Mouse (Mus musculus): Measurements from ENCODE around the gene Vma21-ps. TPM values are rescaled to one million over a fixed set of nuclear protein-coding genes. Genes with fewer than 3 reads are reported as not detected.
A peak's percentile ranks its signal among the peaks of the same experiment; 100 is the strongest.
"Not testable (repeated sequence)": the region's sequence is repeated elsewhere in the genome, so short reads cannot be mapped to it uniquely, and the experiment has no call there.

Gene Vma21-ps
- 2.6 and 2.8 TPM in 2 replicates for polyA plus RNA-seq (2015; fragmentation: Nextera tagmentation; extraction: Ambion mirVana)

- H3K27me3 ChIP-seq; H3K4me3 ChIP-seq; H3K9me3 ChIP-seq; ATAC-seq (ENCODE audit: low FRiP score); H3K36me3 ChIP-seq; H3K4me1 ChIP-seq (replicated peaks); H3K4me2 ChIP-seq; H3K9ac ChIP-seq; H3K27ac ChIP-seq: not testable (repeated sequence)
- 97% methylated on average over 10 of the region's 10 CpGs for WGBS
These were observed at the start of gene Vma21-ps for GRCm38 (mm10) chr4:52497144-52497543. Gene Vma21-ps (minus strand): TSS chr4:52497244.

- 82% methylated on average over 3 of the region's 3 CpGs for WGBS
- no peak for ATAC-seq (ENCODE audit: low FRiP score)
- Histone ChIP-seq H3K4me2 (no peak overlapping the region), H3K9me3 (no peaks in the 10 kb centered on the region), H3K4me3 (no peak overlapping the region), H3K27me3 (no peaks in the 10 kb centered on the region), H3K36me3 (no peaks in the 10 kb centered on the region), H3K27ac (no peak overlapping the region), H3K4me1 (replicated peaks) (no peaks in the 10 kb centered on the region), H3K9ac (no peak overlapping the region)
These were observed 46.0 kb upstream of the Vma21-ps start for GRCm38 (mm10) chr4:52543001-52543400.

- no peak overlapping the region for H3K4me3 ChIP-seq
- no peaks in the 10 kb centered on the region for H3K36me3 ChIP-seq
- no peak overlapping the region for H3K4me2 ChIP-seq
- H3K27ac ChIP-seq: no peak overlapping the region
- WGBS: 74% methylated on average over 2 of the region's 2 CpGs
- H3K27me3 ChIP-seq: no peaks in the 10 kb centered on the region
- 0 out of 2 replicates have a peak, but pooled peaks cover 2% of the 10 kb centered on the region for H3K9me3 ChIP-seq
- no peak for ATAC-seq (ENCODE audit: low FRiP score)
- no peak overlapping the region for H3K9ac ChIP-seq
- no peaks in the 10 kb centered on the region for H3K4me1 ChIP-seq (replicated peaks)
These were observed 33.6 kb upstream of the Vma21-ps start for GRCm38 (mm10) chr4:52530636-52531035.

DNA sequence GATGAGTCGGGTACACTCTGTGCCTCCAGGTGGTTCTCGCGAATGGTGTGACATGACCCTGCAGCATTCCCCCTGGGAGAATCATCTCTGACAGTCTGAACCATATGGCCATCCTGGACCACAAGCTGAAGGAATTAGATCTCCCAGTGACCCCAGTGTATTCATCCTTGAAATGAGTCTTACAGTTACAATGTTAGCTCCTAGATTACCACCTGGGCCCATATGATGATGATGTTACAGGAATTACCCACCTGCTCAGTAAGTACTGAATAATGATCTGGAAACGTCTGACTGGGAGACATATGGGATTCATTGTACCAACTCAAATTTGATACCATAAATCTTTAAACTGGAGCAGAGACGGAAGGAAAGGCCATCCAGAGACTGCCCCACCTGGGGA lies 29.4 kb upstream of the Vma21-ps start:
- Histone ChIP-seq H3K27me3 (no peaks in the 10 kb centered on the region), H3K4me2 (no peak overlapping the region), H3K4me3 (no peak overlapping the region), H3K4me1 (replicated peaks) (no peaks in the 10 kb centered on the region), H3K9me3 (0 out of 2 replicates have a peak, but pooled peaks cover 2% of the 10 kb centered on the region), H3K9ac (no peak overlapping the region), H3K36me3 (no peaks in the 10 kb centered on the region), H3K27ac (no peak overlapping the region)
- peak; percentile 36; the same call in 1 of the 2 replicates for ATAC-seq (ENCODE audit: low FRiP score)
- WGBS: 57% methylated on average over 5 of the region's 5 CpGs

DNA sequence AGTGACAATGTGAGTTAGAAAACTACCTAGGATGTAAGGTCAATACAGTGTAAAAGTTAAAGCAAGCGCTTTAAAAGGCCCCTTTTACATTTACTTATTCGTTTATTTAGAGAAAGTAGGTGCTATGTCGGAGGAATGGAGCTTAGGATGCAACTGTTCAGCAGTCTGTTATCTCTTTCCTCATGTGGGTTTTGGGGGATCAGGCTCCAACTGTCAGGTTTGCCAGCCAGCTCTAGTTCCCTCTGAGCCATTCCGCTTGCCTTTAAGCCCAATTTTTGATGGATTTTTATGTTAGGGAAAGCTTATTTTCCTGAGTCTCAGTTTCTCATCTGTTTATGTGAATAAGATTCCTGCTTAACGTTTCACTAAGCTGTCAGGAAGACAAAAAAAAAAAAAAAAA lies 22.3 kb upstream of the Vma21-ps start:
- 94% methylated on average over 5 of the region's 5 CpGs for WGBS
- ATAC-seq (ENCODE audit: low FRiP score): no peak

DNA sequence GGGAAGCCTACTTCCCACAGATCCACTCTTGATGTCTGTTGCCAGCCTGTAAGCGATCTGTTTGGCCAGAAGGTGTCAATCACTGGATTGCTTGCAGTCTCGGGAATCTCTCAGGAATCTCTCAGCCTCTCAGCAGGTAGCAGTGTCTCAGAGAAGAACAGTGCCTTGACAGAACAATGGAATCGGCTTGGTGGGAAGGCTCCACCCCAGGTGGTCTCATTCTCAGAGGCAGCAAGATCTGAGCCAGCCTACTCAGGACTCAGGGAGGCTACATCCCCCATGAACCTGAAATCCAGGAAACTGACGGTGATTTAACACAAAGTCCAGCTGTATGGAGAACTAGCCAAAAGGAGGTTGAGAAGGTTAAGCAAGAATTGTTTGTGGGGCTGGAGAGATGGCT lies 20.5 kb upstream of the Vma21-ps start:
- 7% methylated on average over 4 of the region's 4 CpGs for WGBS
- Histone ChIP-seq H3K4me3 (no peak overlapping the region), H3K27me3 (no peaks in the 10 kb centered on the region), H3K4me1 (replicated peaks) (no peaks in the 10 kb centered on the region), H3K9ac (no peak overlapping the region), H3K36me3 (no peaks in the 10 kb centered on the region), H3K27ac (no peak overlapping the region), H3K9me3 (no peaks in the 10 kb centered on the region), H3K4me2 (no peak overlapping the region)
- ATAC-seq (ENCODE audit: low FRiP score): no peak

More for the DNA sequence above, 22.3 kb upstream of the Vma21-ps start:
- Histone ChIP-seq H3K4me2 (no peak overlapping the region), H3K9ac (no peak overlapping the region), H3K27me3 (no peaks in the 10 kb centered on the region), H3K4me1 (replicated peaks) (no peaks in the 10 kb centered on the region), H3K36me3 (no peaks in the 10 kb centered on the region), H3K4me3 (no peak overlapping the region), H3K9me3 (no peaks in the 10 kb centered on the region), H3K27ac (no peak overlapping the region)

DNA sequence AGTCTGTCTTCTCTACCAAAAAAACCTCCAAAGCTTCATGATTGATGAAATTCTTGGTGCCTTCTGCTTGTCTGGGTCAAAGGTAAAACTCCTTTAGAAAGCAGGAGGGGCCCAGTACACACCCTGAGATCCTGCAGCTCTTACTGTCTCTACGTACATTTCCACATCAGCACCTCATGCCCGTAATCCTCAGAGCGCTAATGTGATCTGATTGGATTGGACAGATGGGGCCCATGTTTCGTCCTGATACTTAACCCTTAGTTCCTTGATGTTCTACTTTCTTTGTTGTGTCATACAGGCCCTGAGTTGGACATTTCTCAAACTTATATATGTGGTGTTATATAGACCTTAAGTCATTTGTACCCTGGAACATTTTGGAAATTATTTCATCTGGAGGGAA lies 9.6 kb downstream of the Vma21-ps start:
- no peak overlapping the region for H3K27ac ChIP-seq
- no peaks in the 10 kb centered on the region for H3K4me1 ChIP-seq (replicated peaks)
- WGBS: 85% methylated on average over 4 of the region's 4 CpGs
- peaks cover 8% of the 10 kb centered on the region; the same call in 1 of the 2 replicates for H3K36me3 ChIP-seq
- H3K9ac ChIP-seq: no peak overlapping the region
- H3K27me3 ChIP-seq: no peaks in the 10 kb centered on the region
- no peak overlapping the region for H3K4me3 ChIP-seq
- no peaks in the 10 kb centered on the region for H3K9me3 ChIP-seq
- H3K4me2 ChIP-seq: no peak overlapping the region
- ATAC-seq (ENCODE audit: low FRiP score): no peak

GRCm38 (mm10) chr4:52473431-52473830 lies 23.6 kb downstream of the Vma21-ps start:
- ATAC-seq (ENCODE audit: low FRiP score): no peak
- 98% methylated on average over 3 of the region's 3 CpGs for WGBS
- Histone ChIP-seq H3K36me3 (peaks cover 8% of the 10 kb centered on the region; the same call in 1 of the 2 replicates), H3K9ac (no peak overlapping the region), H3K4me3 (no peak overlapping the region), H3K4me1 (replicated peaks) (no peaks in the 10 kb centered on the region), H3K4me2 (no peak overlapping the region), H3K27me3 (no peaks in the 10 kb centered on the region), H3K9me3 (no peaks in the 10 kb centered on the region), H3K27ac (no peak overlapping the region)

GRCm38 (mm10) chr4:52461321-52461720 lies 35.7 kb downstream of the Vma21-ps start:
- Histone ChIP-seq H3K9me3 (no peaks in the 10 kb centered on the region), H3K4me1 (replicated peaks) (no peaks in the 10 kb centered on the region), H3K27me3 (no peaks in the 10 kb centered on the region), H3K36me3 (peaks cover 16% of the 10 kb centered on the region), H3K27ac (no peak overlapping the region), H3K9ac (no peak overlapping the region), H3K4me2 (no peak overlapping the region), H3K4me3 (no peak overlapping the region)
- WGBS: 91% methylated on average over 5 of the region's 5 CpGs
- no peak for ATAC-seq (ENCODE audit: low FRiP score)

- Histone ChIP-seq H3K27me3 (no peaks in the 10 kb centered on the region), H3K27ac (no peak overlapping the region), H3K4me1 (replicated peaks) (no peaks in the 10 kb centered on the region), H3K9ac (no peak overlapping the region), H3K36me3 (peaks cover 16% of the 10 kb centered on the region), H3K4me3 (no peak overlapping the region), H3K9me3 (no peaks in the 10 kb centered on the region), H3K4me2 (no peak overlapping the region)
- WGBS: 100% methylated on average over 1 of the region's 1 CpGs
- no peak for ATAC-seq (ENCODE audit: low FRiP score)
These were observed 37.3 kb downstream of the Vma21-ps start for GRCm38 (mm10) chr4:52459726-52460125.

Other genes with a start within 250 kb of the Vma21-ps start
- gene Smc2, start 58.0 kb downstream of the Vma21-ps start, polyA plus RNA-seq (2015; fragmentation: Nextera tagmentation; extraction: Ambion mirVana): 73.9 and 83.2 TPM in 2 replicates
- gene Toporsl, start 99.0 kb upstream of the Vma21-ps start, polyA plus RNA-seq (2015; fragmentation: Nextera tagmentation; extraction: Ambion mirVana): not detected in 2 replicates

Data from hindbrain, embryonic 13.5 days (tissue).